Mouse (Mus musculus): Measurements from ENCODE around the gene Krtap12-1.
"Not testable (repeated sequence)": the region's sequence is repeated elsewhere in the genome, so short reads cannot be mapped to it uniquely, and the experiment has no call there.

The Krtap12-1 gene

GRCm38 (mm10) chr10:77720299-77720698 lies at the start of gene Krtap12-1:
Gene Krtap12-1 (plus strand): TSS chr10:77720599.
- not testable (repeated sequence) for DNase-seq (ENCODE audit: low spot score)

GRCm38 (mm10) chr10:77670710-77671109 lies 49.7 kb upstream of the Krtap12-1 start:
- no peak for DNase-seq (ENCODE audit: low spot score)

DNA sequence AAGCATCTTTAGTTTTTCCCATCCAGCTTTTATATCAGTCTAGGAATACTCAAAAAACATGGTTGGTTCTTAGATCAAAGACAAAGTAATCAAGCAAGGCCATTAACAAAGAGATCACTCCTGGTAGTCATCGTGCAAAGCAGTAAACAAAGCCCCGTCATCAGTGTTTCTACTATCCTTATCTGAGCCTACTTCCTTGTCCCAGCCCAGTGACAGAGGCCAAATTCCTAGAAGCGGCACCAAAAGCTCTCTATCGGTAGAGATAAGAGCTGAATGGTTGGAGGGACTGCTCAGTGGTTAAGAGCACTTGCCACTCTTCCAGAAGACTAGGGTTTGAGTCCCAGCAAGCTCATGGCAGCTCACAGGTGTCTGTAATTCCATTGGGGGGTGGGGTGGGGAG lies 48.9 kb upstream of the Krtap12-1 start:
- no peak for DNase-seq (ENCODE audit: low spot score)

DNA sequence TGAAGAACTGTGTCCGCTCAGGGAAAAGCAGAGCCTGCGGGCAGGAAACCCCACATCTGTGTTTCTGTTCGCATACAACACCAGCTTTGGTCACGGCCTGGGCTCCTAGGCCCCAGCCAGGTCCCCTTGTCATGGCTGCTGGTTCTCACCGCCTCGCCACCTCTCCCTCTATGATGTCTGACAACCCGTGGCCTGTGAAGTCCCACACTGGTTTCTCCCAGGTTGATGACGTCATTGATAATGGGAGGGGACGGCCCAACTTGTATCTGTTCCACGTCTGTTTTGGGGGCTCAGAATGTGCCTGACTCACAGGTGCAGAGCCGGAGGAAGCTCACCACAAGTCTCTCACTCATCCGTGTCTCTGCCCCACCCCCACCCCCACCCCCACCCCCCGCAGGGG lies 46.6 kb upstream of the Krtap12-1 start:
- DNase-seq (ENCODE audit: low spot score): no peak

DNA sequence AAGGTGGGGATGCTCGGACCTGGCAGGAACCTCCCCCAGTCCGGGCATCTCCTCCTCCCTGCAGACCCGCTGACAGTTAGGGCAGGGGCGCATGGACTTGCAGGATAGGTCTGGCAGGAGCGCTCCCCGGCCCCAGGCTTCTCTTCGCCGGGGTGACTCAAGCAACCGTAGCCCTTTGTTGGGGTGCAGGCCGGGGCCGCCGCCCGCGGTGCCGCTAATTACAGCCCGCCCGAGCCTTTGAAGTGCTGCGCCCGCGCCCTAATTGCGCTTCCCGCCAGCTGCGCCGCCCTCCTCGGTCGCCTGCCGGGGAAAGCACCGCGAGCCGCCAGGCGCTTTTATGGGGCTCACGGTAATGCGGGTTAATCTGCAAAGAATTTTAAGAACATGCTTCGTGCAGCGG lies 42.8 kb upstream of the Krtap12-1 start:
- no peak for DNase-seq (ENCODE audit: low spot score)

DNA sequence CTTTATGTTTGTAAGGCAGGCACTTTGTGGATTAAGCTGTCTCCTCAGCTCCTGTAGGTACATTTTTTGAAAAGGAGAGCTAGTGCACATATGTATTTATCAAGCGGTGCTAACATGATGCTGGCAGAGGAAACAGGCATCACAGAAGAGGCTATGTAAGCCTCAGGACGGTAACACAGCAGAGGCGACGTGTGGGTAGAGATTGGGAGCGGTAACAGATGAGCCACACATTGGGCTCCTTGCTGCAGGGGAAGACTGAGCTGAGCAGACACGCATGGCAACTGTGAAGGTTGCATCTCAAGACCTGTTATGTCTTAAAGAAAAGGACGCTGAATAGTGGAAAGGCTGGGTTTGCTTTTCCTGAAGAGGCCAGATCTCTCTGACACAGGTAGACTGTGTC lies 37.4 kb upstream of the Krtap12-1 start:
- no peak for DNase-seq (ENCODE audit: low spot score)

- DNase-seq (ENCODE audit: low spot score): no peak
Measured at GRCm38 (mm10) chr10:77684181-77684580, 36.2 kb upstream of the Krtap12-1 start.

GRCm38 (mm10) chr10:77685895-77686664 lies 34.3 kb upstream of the Krtap12-1 start, which contains the start of gene Tspear:
Gene Tspear (plus strand): TSS chr10:77686569.
- DNase-seq (ENCODE audit: low spot score): no peak

- no peak for DNase-seq (ENCODE audit: low spot score)
Measured at GRCm38 (mm10) chr10:77687021-77687420, 33.4 kb upstream of the Krtap12-1 start.

DNA sequence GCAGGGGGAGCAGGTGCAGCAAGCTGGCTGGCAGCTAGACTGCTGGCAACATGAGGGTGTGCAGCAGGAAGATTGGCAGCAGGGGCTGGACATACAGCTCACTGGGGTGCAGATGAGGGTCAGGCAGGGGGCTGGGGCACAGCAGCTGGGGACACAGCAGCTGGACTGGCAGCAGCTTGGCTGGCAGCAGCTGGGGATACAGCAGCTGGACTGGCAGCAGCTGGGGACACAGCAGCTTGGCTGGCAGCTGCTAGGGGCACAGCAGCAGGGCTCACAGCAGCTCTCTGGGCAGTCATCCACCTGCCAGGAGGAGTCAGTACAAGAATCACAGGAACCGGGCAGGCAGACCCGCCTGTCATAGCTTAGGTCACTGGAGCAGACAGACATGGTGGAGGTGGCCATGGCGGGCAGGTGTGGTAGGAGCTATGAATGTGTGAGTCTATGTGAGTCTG lies 30.0 kb upstream of the Krtap12-1 start, which contains the start of gene Gm19402:
Gm19402 (minus strand) TSS at position 402 of the 452 bp plus-strand sequence.
- not testable (repeated sequence) for DNase-seq (ENCODE audit: low spot score)

- no peak for DNase-seq (ENCODE audit: low spot score)
Measured at GRCm38 (mm10) chr10:77697133-77697532, 23.3 kb upstream of the Krtap12-1 start, which contains the start of gene Gm9508. Gene Gm9508 (minus strand): TSS chr10:77697233.

DNA sequence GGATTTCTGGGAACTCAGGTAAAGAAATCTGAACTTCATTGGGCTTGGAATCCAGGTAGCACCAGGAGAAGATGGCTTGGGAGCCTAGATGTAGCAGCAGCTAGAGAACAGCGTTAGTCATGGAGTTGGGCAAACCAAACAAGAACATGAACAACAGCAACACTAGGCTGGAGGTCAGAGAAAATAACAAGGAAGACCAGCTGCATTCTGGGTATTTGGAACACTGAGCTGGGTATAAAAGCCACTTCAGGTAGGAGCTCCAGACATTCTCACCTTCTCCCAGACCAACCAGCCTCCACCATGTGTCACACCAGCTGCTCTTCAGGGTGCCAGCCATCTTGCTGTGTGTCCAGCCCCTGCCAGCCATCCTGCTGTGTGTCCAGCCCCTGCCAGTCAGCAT lies 14.1 kb upstream of the Krtap12-1 start, which contains the start of gene Gm10272:
Gm10272 (plus strand) TSS at position 301 of the 400 bp plus-strand sequence.
- DNase-seq (ENCODE audit: low spot score): no peak

GRCm38 (mm10) chr10:77709831-77710230 lies 10.6 kb upstream of the Krtap12-1 start:
- DNase-seq (ENCODE audit: low spot score): no peak

DNA sequence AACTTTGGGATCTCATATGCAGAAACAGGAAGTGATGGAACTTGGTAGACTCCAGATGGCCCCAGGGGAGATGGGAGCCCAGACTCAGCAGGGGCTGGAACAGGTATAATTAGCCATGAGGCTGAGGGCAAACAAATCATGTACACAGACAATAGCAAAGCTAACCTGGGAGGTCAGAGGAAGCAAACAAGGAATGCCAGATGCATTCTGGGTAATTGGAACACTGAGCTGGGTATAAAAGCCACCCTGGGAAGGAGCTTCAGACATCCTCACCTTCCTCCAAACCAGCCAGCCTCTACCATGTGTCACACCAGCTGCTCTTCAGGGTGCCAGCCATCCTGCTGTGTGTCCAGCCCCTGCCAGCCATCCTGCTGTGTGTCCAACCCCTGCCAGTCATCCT lies 9.2 kb upstream of the Krtap12-1 start, which contains the start of gene Gm10024:
Gm10024 (plus strand) TSS at position 301 of the 400 bp plus-strand sequence.
- not testable (repeated sequence) for DNase-seq (ENCODE audit: low spot score)

DNA sequence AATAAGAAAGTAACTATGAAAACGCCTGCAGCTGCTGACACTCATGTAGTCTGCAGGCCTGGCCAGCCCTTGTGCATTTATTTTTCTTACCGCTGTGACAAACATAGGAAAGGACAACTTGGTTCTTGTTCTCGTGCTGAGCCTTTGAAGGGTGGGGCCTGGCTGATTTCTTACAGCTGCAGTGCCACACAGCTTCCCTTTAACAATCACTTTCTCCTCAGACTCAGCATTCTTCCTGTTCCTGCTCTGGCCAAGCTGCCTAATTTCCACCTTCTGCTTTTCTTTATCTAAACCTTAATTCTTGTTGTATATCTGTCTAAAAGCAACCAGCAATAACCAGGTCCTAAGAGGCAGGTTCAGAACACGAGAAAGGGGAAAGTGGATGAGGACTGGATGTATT lies 6.7 kb upstream of the Krtap12-1 start:
- no peak for DNase-seq (ENCODE audit: low spot score)

DNA sequence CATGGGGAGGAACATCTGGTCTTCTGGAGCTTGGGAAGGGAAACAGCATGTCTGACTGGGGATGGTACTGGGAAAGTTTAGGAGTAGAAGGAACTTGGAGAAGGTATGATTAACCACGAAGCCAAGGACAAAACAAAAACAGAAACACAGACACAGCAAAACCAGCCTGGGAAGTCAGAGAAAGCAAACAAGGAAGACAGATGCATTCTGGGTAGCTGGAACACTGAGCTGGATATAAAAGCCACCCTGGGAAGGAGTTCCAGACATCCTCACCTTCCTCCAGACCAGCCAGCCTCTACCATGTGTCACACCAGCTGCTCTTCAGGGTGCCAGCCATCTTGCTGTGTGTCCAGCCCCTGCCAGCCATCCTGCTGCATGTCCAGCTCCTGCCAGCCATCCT lies 4.9 kb upstream of the Krtap12-1 start, which contains the start of gene Gm10142:
Gm10142 (plus strand) TSS at position 301 of the 400 bp plus-strand sequence.
- no peak for DNase-seq (ENCODE audit: low spot score)

GRCm38 (mm10) chr10:77724855-77725254 lies 4.5 kb downstream of the Krtap12-1 start:
- DNase-seq (ENCODE audit: low spot score): no peak

DNA sequence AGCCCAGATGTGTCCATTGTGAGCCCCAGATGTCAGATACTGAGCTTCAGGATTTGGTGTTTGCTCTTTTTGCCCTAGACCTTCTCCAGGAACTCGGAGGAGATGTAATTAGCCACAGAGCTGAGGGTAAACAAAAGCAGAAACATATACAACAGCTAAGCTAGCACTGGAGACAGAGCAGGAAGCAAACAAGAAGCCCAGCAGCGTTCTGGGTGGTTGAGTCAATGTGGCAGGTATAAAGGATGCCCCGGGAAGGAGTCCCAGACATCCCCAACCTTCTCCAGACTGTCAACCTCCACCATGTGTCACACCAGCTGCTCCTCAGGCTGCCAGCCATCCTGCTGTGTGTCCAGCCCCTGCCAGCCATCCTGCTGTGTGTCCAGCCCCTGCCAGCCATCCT lies 5.8 kb downstream of the Krtap12-1 start, which contains the start of gene Gm10100:
Gm10100 (plus strand) TSS at position 301 of the 400 bp plus-strand sequence.
- no peak for DNase-seq (ENCODE audit: low spot score)

DNA sequence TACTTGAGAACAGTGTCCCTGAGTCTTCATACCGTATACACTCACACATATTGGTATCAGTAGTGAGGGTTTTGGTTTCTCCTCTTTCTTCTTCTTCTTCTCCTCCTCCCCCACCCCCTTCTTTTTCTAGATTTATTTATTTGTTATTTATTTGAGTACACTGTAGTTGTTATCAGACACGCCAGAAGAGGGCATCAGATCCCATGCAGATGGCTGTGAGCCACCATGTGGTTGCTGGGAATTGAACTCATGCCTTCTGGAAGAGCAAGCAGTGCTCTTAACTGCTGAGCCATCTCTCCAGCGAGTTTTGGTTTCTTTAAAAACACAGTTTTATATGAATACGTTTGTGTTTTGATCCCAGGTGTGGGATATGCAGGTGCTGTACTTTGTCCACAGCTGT lies 7.9 kb downstream of the Krtap12-1 start:
- DNase-seq (ENCODE audit: low spot score): no peak

DNA sequence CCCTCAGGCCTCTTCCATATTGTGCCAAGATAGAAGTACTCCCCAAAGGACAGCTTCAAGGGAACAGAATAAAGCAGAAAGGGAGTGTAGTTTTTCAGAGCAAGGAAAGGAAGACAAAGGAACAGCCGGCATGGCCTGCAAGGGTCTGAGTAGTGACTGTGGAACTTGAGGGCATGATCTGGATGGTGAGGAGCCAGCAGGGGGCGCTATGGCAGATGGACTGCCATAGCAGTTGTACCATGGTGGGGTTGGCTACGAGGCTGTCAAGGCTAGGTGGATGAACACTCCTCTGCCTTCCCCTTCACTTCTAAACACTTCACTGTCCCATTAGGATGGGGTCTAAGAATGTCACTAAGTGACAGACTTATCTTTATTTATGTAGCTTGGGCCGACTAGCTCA lies 8.8 kb downstream of the Krtap12-1 start:
- no peak for DNase-seq (ENCODE audit: low spot score)

DNA sequence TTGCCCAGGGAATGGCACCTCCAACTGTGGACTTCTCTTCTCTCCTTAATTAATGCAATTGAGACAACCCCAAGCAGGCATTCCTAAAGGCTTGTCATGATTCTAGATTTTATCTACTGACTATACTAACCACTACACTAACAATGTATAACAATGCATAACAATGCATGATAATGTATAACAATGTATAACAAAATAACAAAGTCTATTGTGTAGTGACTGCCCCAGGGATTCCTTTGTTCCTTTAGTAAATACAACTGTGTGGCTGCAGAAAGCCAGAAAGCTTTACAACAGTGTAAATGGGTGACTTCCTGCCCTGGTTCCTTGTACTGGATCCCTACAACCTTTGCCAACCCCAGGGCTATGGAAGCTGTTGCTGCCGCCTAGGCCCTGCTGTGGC lies 15.5 kb downstream of the Krtap12-1 start:
- DNase-seq (ENCODE audit: low spot score): no peak

DNA sequence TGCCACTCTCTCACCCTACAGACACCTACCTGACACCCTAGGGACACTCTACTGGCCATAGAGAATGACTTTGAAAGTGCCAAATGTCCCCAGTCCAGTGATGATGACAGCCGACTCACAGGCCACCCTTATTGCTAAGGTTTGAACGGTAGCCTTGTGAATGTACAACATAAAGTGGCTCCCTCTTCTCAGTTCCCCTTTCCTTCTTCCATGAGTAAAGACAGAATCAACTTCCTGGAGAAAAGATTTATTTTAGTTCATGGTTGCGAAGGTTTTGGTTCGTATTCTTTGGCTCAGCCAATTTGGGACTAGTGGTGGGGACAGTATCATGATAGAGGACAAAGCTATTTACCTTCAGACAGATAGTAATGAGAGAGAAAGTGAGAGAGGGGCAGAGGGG lies 18.5 kb downstream of the Krtap12-1 start:
- no peak for DNase-seq (ENCODE audit: low spot score)

Data from urinary bladder, postnatal 10 days (tissue).